Mouse (Mus musculus): ENCODE measurements around the gene Nfix.

DNA sequence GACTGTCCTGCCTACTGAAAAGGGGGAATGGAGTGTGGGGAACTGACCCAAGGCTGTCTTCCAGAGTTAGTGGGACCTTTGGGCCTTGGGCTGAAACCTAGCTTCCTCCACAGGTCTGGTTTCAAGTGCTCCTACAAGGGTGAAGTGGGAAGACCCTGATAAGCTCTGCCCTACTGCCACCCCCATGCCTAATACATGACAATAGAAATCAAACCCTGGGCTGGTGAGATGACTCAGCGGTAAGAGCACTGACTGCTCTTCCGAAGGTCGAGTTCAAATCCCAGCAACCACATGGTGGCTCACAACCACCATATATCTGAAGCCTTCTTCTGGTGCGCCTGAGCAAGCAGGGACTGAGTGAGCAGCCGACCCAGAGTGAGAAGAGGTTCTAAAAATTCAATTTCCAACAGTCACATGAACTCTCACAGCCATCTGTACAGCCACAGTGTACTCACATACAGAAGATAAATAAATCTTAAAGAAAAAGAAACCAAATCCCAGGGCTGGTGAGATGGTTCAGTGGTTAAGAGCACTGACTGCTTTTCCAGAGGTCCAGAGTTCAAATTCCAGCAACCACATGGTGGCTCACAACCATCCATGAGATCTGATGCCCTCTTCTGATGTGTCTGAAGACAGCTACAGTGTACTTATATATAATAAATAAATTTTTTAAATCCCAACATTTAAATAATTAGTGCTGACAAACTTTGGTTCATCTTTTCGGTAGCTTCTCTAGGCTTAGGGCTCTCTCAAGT lies 131.2 kb downstream of the Nfix start:
- TF ChIP-seq CTCF (IDR thresholded peaks at IDR 0.05; ENCODE audit: borderline replicate concordance, control insufficient read depth, extremely low read depth, insufficient read depth, low read length, poor library complexity) = no peak
- TF ChIP-seq POLR2A (IDR thresholded peaks at IDR 0.05; ENCODE audit: control insufficient read depth, extremely low read depth, insufficient read depth, low read length, poor library complexity) = no peak

All from thymus, adult 2 months (tissue).